Mouse (Mus musculus) lung, embryonic 14.5 days (tissue): ENCODE measurements at regions not wholly inside any gene's neighbourhood (a gene's known extent, or its start where the extent isn't known, plus 50 kb on each side); places are given as distances from the start of the nearest gene placed in this dataset.

Experiments used
- ATAC-seq: fragments of 200-750 bp; cut with Nextera tagmentation; 2 replicates; pipeline ENCODE4 v1.8.0; 2017; ENCODE audit warnings: mild to moderate bottlenecking, moderate TSS enrichment, moderate library complexity; ENCODE audit not compliant: insufficient read depth
- DNase-seq: peaks from one replicate; pipeline ENCODE4 v3.0.0-alpha.2; 2015
- H3K27ac ChIP-seq: fragments of 300-500 bp; sonication (generic); 2 replicates; pipeline ENCODE4 v1.5.1; 2014; ENCODE audit warnings: low read depth, mild to moderate bottlenecking, moderate library complexity
- H3K27me3 ChIP-seq: fragments of 300-500 bp; sonication (generic); 2 replicates; pipeline ENCODE4 v1.6.1; 2014; ENCODE audit warnings: low read length, control low read depth; ENCODE audit not compliant: insufficient read depth
- H3K36me3 ChIP-seq: fragments of 300-500 bp; sonication (generic); 2 replicates; pipeline ENCODE4 v1.6.1; 2014; ENCODE audit warnings: control low read depth; ENCODE audit not compliant: insufficient read depth
- H3K4me1 ChIP-seq: fragments of 300-500 bp; sonication (generic); 2 replicates; pipeline ENCODE4 v1.6.1; 2014; ENCODE audit warnings: antibody characterized with exemption, control low read depth; ENCODE audit not compliant: insufficient read depth
- H3K4me2 ChIP-seq: fragments of 300-500 bp; sonication (generic); 2 replicates; pipeline ENCODE4 v1.6.1; 2014; ENCODE audit warnings: mild to moderate bottlenecking
- H3K4me3 ChIP-seq: fragments of 300-500 bp; sonication (generic); 2 replicates; pipeline ENCODE4 v1.5.1; 2014; ENCODE audit warnings: low read depth, low read length
- H3K9ac ChIP-seq: fragments of 300-500 bp; sonication (generic); 2 replicates; pipeline ENCODE4 v1.6.1; 2014
- H3K9me3 ChIP-seq: fragments of 300-500 bp; sonication (generic); 2 replicates; pipeline ENCODE4 v1.6.1; 2016; ENCODE audit warnings: low read depth, low read length, control low read depth
- CTCF ChIP-seq: IDR thresholded peaks from 2 replicates; pipeline ENCODE4 v1.5.1; 2016; ENCODE audit warnings: antibody characterized with exemption, low read depth
- WGBS: fragments of 180-500 bp; shearing (Covaris S2); extraction: QIAGEN DNeasy Blood & Tissue Kit; methylation state at CpG from one replicate; pipeline ENCODE4 v1.1.7; 2014; 5-methylcytosine and 5-hydroxymethylcytosine counted together

GRCm38 (mm10) chr8:36304809-36305208, 539.2 kb downstream of the Gm19410 start:
- TF ChIP-seq CTCF = no peak
- ATAC-seq = no peak
- no peak overlapping the region for H3K4me3 ChIP-seq
- no peaks in the 10 kb centered on the region for H3K9me3 ChIP-seq
- H3K27me3 ChIP-seq = no peaks in the 10 kb centered on the region
- H3K27ac ChIP-seq = no peak overlapping the region
- no peak for DNase-seq
- H3K4me1 ChIP-seq = no peaks in the 10 kb centered on the region
- no peak overlapping the region for H3K4me2 ChIP-seq
- H3K9ac ChIP-seq = no peak overlapping the region
- H3K36me3 ChIP-seq = no peaks in the 10 kb centered on the region
- WGBS = 83% methylated on average over 10 of the region's 10 CpGs

DNA sequence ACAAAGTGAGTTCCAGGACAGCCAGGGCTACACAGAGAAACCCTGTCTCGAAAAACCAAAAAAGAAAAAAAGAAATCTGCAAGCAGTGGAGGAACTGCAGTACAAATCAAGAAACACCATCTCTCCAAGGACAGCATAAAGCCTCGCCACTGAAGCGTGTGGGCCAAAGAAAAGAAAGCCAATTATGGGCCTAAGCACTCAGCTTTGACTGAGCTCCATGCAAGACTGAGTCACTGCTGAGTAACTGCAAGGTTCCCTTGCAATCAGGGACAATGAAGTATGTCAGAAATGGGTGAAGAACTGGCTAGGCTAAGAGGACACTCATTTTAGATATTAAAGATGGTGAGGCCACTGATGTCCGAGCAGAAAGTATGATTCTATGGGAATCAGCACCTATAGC, 540.7 kb downstream of the Gm19410 start:
- H3K27ac ChIP-seq = no peak overlapping the region
- 87% methylated on average over 4 of the region's 4 CpGs for WGBS
- ATAC-seq (no peak), DNase-seq (no peak)
- no peak overlapping the region for H3K4me2 ChIP-seq
- H3K27me3 ChIP-seq = no peaks in the 10 kb centered on the region
- no peak for TF ChIP-seq CTCF
- no peak overlapping the region for H3K9ac ChIP-seq
- H3K36me3 ChIP-seq = no peaks in the 10 kb centered on the region
- no peak overlapping the region for H3K4me3 ChIP-seq
- H3K9me3 ChIP-seq = no peaks in the 10 kb centered on the region
- no peaks in the 10 kb centered on the region for H3K4me1 ChIP-seq

- no peak overlapping the region for H3K9ac ChIP-seq
- WGBS = 84% methylated on average over 8 of the region's 8 CpGs
- no peak for DNase-seq
- no peaks in the 10 kb centered on the region for H3K4me1 ChIP-seq
- no peaks in the 10 kb centered on the region for H3K36me3 ChIP-seq
- no peak overlapping the region for H3K27ac ChIP-seq
- H3K4me2 ChIP-seq = no peak overlapping the region
- no peak for TF ChIP-seq CTCF
- no peak for ATAC-seq
- H3K4me3 ChIP-seq = no peak overlapping the region
- H3K9me3 ChIP-seq = no peaks in the 10 kb centered on the region
- no peaks in the 10 kb centered on the region for H3K27me3 ChIP-seq
Observed at GRCm38 (mm10) chr8:36307496-36307895, 541.9 kb downstream of the Gm19410 start.

DNA sequence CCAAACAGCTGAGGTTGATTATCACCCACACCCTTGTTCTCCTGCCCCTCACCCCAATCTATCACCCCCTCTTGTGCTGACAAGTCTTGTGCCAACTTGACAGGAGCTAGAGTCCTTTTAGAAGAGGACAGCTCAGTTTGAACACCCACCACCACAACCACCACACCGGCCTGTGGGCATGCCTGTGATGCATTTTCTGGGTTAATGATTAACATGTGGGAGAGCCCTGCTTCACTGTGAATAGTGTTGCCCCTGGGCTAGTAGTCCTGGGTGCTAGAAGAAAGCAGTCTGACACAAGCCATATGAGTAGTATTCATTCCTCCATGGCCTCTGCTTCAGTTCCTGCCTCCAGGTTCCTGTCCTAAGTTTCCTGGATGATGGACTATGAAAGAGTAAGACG, 542.5 kb downstream of the Gm19410 start:
- DNase-seq (no peak), ATAC-seq (no peak)
- Histone ChIP-seq H3K27ac (no peak overlapping the region), H3K9ac (no peak overlapping the region), H3K4me2 (no peak overlapping the region), H3K27me3 (no peaks in the 10 kb centered on the region), H3K4me3 (no peak overlapping the region), H3K9me3 (no peaks in the 10 kb centered on the region), H3K4me1 (no peaks in the 10 kb centered on the region), H3K36me3 (no peaks in the 10 kb centered on the region)
- 67% methylated on average over 2 of the region's 2 CpGs for WGBS
- no peak for TF ChIP-seq CTCF

DNA sequence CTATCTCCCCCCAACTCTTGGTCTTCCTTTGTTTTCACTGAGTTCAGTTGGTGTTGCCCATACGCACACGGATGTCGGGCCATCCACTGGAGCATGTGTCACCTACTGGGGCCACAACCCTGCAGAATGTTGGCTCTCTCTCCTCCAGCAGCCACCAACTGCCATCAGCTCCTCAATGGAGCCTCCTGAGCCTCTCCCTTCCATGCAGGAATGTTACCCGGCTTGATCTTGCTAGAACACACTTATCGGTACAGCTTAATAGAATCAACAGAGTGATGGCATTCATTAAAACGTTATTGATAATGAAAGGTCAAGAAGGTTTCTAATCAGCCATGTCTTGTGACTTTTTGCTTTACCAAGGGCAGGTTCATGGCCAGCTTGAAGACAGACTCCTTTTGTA, 543.7 kb downstream of the Gm19410 start:
- H3K9ac ChIP-seq = no peak overlapping the region
- no peaks in the 10 kb centered on the region for H3K36me3 ChIP-seq
- H3K4me3 ChIP-seq = no peak overlapping the region
- H3K27ac ChIP-seq = no peak overlapping the region
- no peak for DNase-seq
- WGBS = 85% methylated on average over 6 of the region's 6 CpGs
- H3K4me2 ChIP-seq = no peak overlapping the region
- TF ChIP-seq CTCF = no peak
- H3K27me3 ChIP-seq = no peaks in the 10 kb centered on the region
- H3K9me3 ChIP-seq = no peaks in the 10 kb centered on the region
- ATAC-seq = no peak
- no peaks in the 10 kb centered on the region for H3K4me1 ChIP-seq

DNA sequence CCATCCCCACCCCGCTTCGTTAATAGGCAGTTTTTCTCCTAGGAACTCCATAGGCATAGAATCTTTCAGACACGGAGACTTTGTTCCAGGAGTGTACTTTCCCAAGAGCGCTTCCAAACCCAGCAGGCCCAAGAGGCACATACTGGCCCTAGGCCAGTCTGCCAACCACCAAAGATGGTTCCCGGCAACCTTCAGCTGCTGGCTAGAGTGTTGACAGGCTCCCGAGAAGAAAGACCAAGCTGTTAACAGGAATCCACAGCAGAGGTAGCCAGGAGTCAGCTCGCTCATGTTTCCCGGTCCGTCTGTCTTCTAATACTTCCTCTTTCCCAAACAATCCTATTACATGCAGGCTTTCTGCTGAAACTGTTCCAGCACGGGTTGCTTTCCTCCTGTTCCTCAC, 544.4 kb downstream of the Gm19410 start:
- Histone ChIP-seq H3K4me1 (no peaks in the 10 kb centered on the region), H3K9me3 (no peaks in the 10 kb centered on the region), H3K36me3 (no peaks in the 10 kb centered on the region), H3K4me2 (no peak overlapping the region), H3K27ac (no peak overlapping the region; the same call in 1 of the 2 replicates), H3K9ac (no peak overlapping the region), H3K27me3 (no peaks in the 10 kb centered on the region), H3K4me3 (no peak overlapping the region)
- DNase-seq = no peak
- ATAC-seq = no peak
- no peak for TF ChIP-seq CTCF
- WGBS = 63% methylated on average over 10 of the region's 10 CpGs

GRCm38 (mm10) chr8:36311734-36312133, 546.1 kb downstream of the Gm19410 start:
- Histone ChIP-seq H3K36me3 (no peaks in the 10 kb centered on the region), H3K9me3 (no peaks in the 10 kb centered on the region), H3K4me2 (no peak overlapping the region), H3K27me3 (no peaks in the 10 kb centered on the region), H3K4me1 (no peaks in the 10 kb centered on the region), H3K27ac (no peak overlapping the region), H3K9ac (no peak overlapping the region), H3K4me3 (no peak overlapping the region)
- no peak for TF ChIP-seq CTCF
- 69% methylated on average over 5 of the region's 5 CpGs for WGBS
- ATAC-seq (no peak), DNase-seq (no peak)

- no peak for TF ChIP-seq CTCF
- H3K9me3 ChIP-seq = no peaks in the 10 kb centered on the region
- WGBS = 72% methylated on average over 3 of the region's 3 CpGs
- DNase-seq (no peak), ATAC-seq (no peak)
- H3K4me2 ChIP-seq = no peak overlapping the region
- no peak overlapping the region for H3K9ac ChIP-seq
- H3K4me3 ChIP-seq = no peak overlapping the region
- no peak overlapping the region for H3K27ac ChIP-seq
- no peaks in the 10 kb centered on the region for H3K36me3 ChIP-seq
- H3K27me3 ChIP-seq = no peaks in the 10 kb centered on the region
- no peaks in the 10 kb centered on the region for H3K4me1 ChIP-seq
Observed at GRCm38 (mm10) chr8:36312963-36313362, 547.4 kb downstream of the Gm19410 start.
